Mouse (Mus musculus): ENCODE results near the gene Mas1. TPM values are rescaled to one million over a fixed set of nuclear protein-coding genes. Genes with fewer than 3 reads are reported as not detected.
"Not testable (repeated sequence)": the region's sequence is repeated elsewhere in the genome, so short reads cannot be mapped to it uniquely, and the experiment has no call there.

Mas1 gene
- polyA plus RNA-seq, 1 experiment from 2014 or later, result 0.28 TPM

DNA sequence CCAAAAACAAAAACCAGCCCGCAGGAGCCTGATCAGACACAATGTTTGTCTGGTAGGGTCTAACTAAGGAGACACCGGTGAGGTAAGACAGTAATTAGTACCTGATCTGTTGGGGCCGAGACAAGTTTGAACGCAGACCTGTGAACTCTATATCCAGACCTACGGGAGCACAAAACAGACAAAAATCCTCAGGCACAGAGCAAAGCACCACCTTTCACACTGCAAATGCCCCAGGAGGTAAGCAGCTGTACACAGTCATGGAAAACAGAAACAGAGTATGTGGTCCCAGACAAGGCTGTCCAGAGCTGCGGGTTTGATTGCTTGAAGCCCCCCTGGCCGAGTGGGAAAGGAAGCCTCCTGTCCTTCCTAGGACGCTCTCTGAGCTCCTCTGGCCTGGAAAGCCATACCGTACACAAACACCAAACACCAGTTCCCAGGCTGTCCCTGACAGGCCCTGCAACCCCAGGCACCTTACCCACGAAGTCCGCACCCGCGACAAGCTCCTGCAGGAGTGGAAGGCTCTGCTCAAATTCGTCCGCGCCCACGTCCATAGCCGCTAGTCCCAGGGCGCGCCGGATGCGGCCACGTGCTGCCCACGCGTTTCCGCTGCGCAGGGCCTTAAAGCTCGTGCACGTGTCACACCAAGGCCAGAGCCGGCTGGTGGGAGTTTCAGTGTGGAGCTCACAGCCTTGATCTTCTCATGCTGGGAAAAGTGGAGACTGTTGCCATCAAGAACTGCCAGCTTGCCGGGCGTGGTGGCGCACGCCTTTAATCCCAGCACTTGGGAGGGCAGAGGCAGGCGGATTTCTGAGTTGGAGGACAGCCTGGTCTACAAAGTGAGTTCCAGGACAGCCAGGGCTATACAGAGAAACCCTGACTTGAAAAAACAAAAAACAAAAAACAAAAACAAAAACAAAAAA is 41.7 kb upstream of the Mas1 start, which contains the start of gene Pnldc1:
TSS of gene Pnldc1 (minus strand) at position 870 of the 920 bp plus-strand sequence.
- Histone ChIP-seq H3K9ac (replicated peaks) (no peak within 1 kb of the TSS), H3K4me3 (ENCODE audit: low read depth, low read length) (no peak within 1 kb of the TSS), H3K27ac (ENCODE audit: low read depth) (no peak within 1 kb of the TSS), H3K9me3 (ENCODE audit: low read length) (no peaks in the 10 kb centered on the region), H3K4me2 (ENCODE audit: low read depth, low read length) (no peak within 1 kb of the TSS), H3K36me3 (replicated peaks; ENCODE audit: insufficient read depth, low read length) (peaks cover 42% of the 10 kb centered on the region), H3K4me1 (ENCODE audit: insufficient read depth) (no peaks in the 10 kb centered on the region), H3K27me3 (ENCODE audit: insufficient read depth, low read length) (no peaks in the 10 kb centered on the region)
- TF ChIP-seq CTCF (IDR thresholded peaks at IDR 0.05; ENCODE audit: low read depth) (no peak), EP300 (IDR thresholded peaks at IDR 0.05; ENCODE audit: low read depth) (no peak)
- DNase-seq (no peak), ATAC-seq (no peak)
- 85% methylated on average over 35 of the region's 35 CpGs for WGBS (ENCODE audit: insufficient replicate concordance)

DNA sequence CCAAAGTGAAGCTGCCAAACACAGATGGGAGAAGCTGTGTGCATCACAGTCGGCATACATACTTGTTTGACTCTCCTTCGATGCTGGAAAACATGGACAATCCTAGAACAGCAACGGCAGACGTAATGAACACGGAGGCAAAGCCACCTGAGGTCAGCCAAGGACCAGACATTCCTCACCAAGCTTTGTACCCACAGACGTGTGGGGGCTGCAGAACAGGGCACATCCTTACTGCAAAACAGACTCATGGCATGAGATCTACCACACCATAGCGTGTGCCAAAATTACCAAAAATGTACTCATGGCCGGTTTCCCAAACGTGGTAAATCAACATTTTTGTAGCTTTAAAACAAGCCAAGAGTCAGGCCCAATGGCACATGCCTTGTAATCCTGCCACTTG is 38.5 kb upstream of the Mas1 start:
- Histone ChIP-seq H3K9me3 (ENCODE audit: low read length) (no peaks in the 10 kb centered on the region), H3K4me3 (ENCODE audit: low read depth, low read length) (no peak overlapping the region)

DNA sequence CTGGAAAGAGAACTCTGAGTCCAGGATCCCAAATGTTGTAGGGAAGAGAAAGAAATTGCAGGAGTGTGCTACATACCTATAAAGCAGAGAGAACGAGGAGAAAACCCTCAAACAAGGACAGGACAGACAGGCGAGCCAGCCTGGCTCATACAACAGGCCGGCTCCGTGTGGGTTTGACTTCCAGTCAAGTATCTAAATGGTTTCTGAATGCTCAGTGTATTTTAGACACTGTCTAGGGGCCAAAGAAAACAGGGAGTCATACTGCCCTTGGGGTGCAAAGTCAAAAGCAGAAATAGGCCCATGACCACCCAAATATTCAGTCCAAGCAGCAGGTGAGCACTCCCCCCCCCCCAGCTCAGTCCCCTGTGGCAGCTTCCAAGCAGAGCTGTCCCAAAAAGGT is 37.9 kb upstream of the Mas1 start:
- no peaks in the 10 kb centered on the region for H3K4me1 ChIP-seq (ENCODE audit: insufficient read depth)
- 82% methylated on average over 4 of the region's 4 CpGs for WGBS (ENCODE audit: insufficient replicate concordance)
- no peaks in the 10 kb centered on the region for H3K27me3 ChIP-seq (ENCODE audit: insufficient read depth, low read length)
- ATAC-seq, result no peak
- no peak for DNase-seq
- H3K4me2 ChIP-seq (ENCODE audit: low read depth, low read length), result no peak overlapping the region
- H3K4me3 ChIP-seq (ENCODE audit: low read depth, low read length), result no peak overlapping the region
- TF ChIP-seq EP300 (IDR thresholded peaks at IDR 0.05; ENCODE audit: low read depth) (no peak), CTCF (IDR thresholded peaks at IDR 0.05; ENCODE audit: low read depth) (no peak)
- H3K36me3 ChIP-seq (replicated peaks; ENCODE audit: insufficient read depth, low read length), result peaks cover 22% of the 10 kb centered on the region
- H3K9me3 ChIP-seq (ENCODE audit: low read length), result no peaks in the 10 kb centered on the region
- no peak overlapping the region for H3K27ac ChIP-seq (ENCODE audit: low read depth)
- no peak overlapping the region for H3K9ac ChIP-seq (replicated peaks)

More for the DNA sequence above, 38.5 kb upstream of the Mas1 start:
- 88% methylated on average over 9 of the region's 9 CpGs for WGBS (ENCODE audit: insufficient replicate concordance)
- H3K9ac ChIP-seq (replicated peaks), result no peak overlapping the region
- H3K27ac ChIP-seq (ENCODE audit: low read depth), result no peak overlapping the region
- no peak overlapping the region for H3K4me2 ChIP-seq (ENCODE audit: low read depth, low read length)
- H3K27me3 ChIP-seq (ENCODE audit: insufficient read depth, low read length), result no peaks in the 10 kb centered on the region
- TF ChIP-seq EP300 (IDR thresholded peaks at IDR 0.05; ENCODE audit: low read depth) (no peak), CTCF (IDR thresholded peaks at IDR 0.05; ENCODE audit: low read depth) (no peak)
- DNase-seq (no peak), ATAC-seq (no peak)
- no peaks in the 10 kb centered on the region for H3K4me1 ChIP-seq (ENCODE audit: insufficient read depth)
- H3K36me3 ChIP-seq (replicated peaks; ENCODE audit: insufficient read depth, low read length), result peaks cover 26% of the 10 kb centered on the region

DNA sequence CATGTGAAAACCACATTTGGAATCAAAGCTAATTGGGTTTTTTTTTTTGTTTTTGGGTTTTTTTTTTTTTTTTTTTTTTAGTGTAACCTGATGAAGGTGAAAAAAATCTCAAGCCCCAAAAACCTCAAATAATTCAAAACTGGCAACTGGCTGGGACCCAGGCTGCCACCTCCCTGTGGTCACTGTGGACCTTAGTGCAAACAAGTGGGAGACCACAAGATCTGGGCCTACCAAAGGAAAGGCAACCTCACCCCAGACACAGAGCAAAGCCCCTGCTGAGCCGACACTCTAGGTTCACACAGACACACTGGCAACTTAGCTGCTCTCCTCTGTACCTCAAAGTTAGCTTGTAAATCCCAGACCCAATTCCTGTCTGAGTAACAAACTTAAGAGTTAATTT is 36.4 kb upstream of the Mas1 start:
- no peak for TF ChIP-seq CTCF (IDR thresholded peaks at IDR 0.05; ENCODE audit: low read depth)
- TF ChIP-seq EP300 (IDR thresholded peaks at IDR 0.05; ENCODE audit: low read depth), result no peak
- DNase-seq (no peak), ATAC-seq (no peak)
- Histone ChIP-seq H3K4me3 (ENCODE audit: low read depth, low read length) (no peak overlapping the region), H3K27me3 (ENCODE audit: insufficient read depth, low read length) (no peaks in the 10 kb centered on the region), H3K36me3 (replicated peaks; ENCODE audit: insufficient read depth, low read length) (peaks cover 15% of the 10 kb centered on the region; the same call in 1 of the 2 replicates), H3K4me2 (ENCODE audit: low read depth, low read length) (no peak overlapping the region), H3K9me3 (ENCODE audit: low read length) (no peaks in the 10 kb centered on the region), H3K27ac (ENCODE audit: low read depth) (no peak overlapping the region), H3K9ac (replicated peaks) (no peak overlapping the region), H3K4me1 (ENCODE audit: insufficient read depth) (no peaks in the 10 kb centered on the region)
- 82% methylated on average over 1 of the region's 1 CpGs for WGBS (ENCODE audit: insufficient replicate concordance)

DNA sequence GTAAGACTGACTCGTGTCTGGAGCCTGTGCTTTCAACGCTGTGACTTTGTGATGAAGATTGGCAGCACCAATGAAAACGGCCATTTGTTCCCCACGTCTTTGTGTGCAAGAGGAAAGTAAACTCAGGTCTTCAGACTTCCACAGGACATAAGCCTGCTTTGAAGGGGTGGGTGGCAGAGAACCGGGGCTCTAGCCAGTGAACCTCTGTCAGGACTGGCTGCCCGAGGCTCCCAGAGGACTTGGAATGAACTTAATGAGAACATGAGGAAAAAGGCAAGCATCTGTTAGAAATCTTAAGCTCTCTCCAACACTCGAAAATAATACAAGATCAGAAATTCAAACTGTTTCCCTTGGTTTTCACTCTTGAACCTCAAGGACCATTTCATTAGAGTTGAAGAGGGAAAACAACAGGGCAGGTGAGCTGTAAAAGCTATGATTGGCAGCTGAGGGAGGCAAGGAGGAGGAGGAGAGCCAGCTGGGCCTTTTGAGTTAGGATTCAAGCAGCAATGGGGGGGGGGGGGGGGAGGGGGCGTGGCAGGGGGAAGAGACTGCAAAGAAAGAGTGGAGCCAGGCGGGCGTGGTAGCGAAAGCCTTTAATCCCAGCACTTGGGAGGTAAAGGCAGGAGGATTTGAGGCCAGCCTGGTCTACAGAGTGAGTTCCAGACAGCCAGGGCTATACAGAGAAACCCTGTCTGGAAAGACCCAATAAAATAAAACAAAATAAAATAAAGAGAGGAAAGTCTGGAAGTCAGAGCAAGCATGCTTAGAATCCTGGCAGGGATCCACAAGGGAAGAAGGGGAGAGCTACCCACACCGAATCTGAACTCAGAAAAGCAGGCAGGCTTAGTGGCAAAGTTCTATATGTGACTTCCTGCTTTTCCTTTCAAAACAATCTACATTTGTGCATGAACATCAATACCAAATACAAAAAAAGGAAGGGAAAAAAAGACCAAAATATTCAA is 35.7 kb upstream of the Mas1 start:
- ATAC-seq, result no peak

DNA sequence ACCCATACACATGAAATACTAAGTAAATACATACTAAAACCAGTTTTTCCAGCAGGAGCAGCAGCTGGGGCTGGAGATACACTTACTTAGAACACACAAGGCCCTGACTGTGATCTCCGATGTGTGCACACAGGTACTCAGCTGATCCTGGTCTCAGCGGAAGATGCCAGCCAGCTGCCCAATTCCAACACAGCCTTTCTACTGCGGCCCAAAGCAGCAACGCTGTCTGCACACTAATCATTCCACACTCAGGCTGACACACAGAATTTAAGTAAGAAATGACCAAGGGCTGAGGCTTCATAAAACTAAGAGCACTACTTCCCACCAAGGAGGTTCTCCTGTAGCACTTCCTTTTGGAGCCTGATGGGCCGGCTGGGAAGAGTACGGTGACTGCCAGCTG is 34.3 kb upstream of the Mas1 start:
- H3K9ac ChIP-seq (replicated peaks), result no peak overlapping the region
- H3K4me3 ChIP-seq (ENCODE audit: low read depth, low read length), result no peak overlapping the region
- H3K9me3 ChIP-seq (ENCODE audit: low read length), result no peaks in the 10 kb centered on the region
- ATAC-seq (no peak), DNase-seq (no peak)
- peaks cover 15% of the 10 kb centered on the region; the same call in 1 of the 2 replicates for H3K36me3 ChIP-seq (replicated peaks; ENCODE audit: insufficient read depth, low read length)
- 94% methylated on average over 6 of the region's 6 CpGs for WGBS (ENCODE audit: insufficient replicate concordance)
- no peak overlapping the region for H3K27ac ChIP-seq (ENCODE audit: low read depth)
- TF ChIP-seq EP300 (IDR thresholded peaks at IDR 0.05; ENCODE audit: low read depth) (no peak), CTCF (IDR thresholded peaks at IDR 0.05; ENCODE audit: low read depth) (no peak)
- no peak overlapping the region for H3K4me2 ChIP-seq (ENCODE audit: low read depth, low read length)
- H3K27me3 ChIP-seq (ENCODE audit: insufficient read depth, low read length), result no peaks in the 10 kb centered on the region
- no peaks in the 10 kb centered on the region for H3K4me1 ChIP-seq (ENCODE audit: insufficient read depth)

More for the DNA sequence above, 35.7 kb upstream of the Mas1 start:
- H3K4me1 ChIP-seq (ENCODE audit: insufficient read depth), result no peaks in the 10 kb centered on the region
- no peaks in the 10 kb centered on the region for H3K9me3 ChIP-seq (ENCODE audit: low read length)
- H3K27me3 ChIP-seq (ENCODE audit: insufficient read depth, low read length), result no peaks in the 10 kb centered on the region
- H3K4me3 ChIP-seq (ENCODE audit: low read depth, low read length), result no peak overlapping the region
- DNase-seq, result no peak
- no peak overlapping the region for H3K9ac ChIP-seq (replicated peaks)
- no peak overlapping the region for H3K4me2 ChIP-seq (ENCODE audit: low read depth, low read length)
- WGBS (ENCODE audit: insufficient replicate concordance), result 73% methylated on average over 11 of the region's 12 CpGs
- H3K36me3 ChIP-seq (replicated peaks; ENCODE audit: insufficient read depth, low read length), result peaks cover 15% of the 10 kb centered on the region; the same call in 1 of the 2 replicates
- H3K27ac ChIP-seq (ENCODE audit: low read depth), result no peak overlapping the region
- TF ChIP-seq CTCF (IDR thresholded peaks at IDR 0.05; ENCODE audit: low read depth) (no peak), EP300 (IDR thresholded peaks at IDR 0.05; ENCODE audit: low read depth) (no peak)

DNA sequence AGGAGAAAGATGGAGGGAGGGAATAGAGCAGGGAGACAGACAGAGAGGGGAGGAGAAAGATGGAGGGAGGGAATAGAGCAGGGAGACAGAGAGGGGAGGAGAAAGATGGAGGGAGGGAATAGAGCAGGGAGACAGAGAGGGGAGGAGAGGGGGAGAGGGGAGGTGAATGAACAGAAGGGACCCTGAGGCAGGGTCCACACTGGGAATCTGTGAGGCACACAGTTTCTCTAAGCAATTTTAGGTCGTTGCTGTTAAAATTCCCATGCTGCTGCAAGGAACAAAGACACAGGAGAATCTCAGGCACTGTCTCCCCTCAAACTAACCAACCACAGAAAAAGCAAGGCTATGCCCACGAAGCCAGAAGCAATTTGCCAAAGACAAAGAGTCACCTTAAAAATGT is 30.7 kb upstream of the Mas1 start:
- H3K36me3 ChIP-seq (replicated peaks; ENCODE audit: insufficient read depth, low read length), result peaks cover 19% of the 10 kb centered on the region
- H3K27ac ChIP-seq (ENCODE audit: low read depth); H3K27me3 ChIP-seq (ENCODE audit: insufficient read depth, low read length); H3K9ac ChIP-seq (replicated peaks); H3K9me3 ChIP-seq (ENCODE audit: low read length); ATAC-seq; H3K4me2 ChIP-seq (ENCODE audit: low read depth, low read length); DNase-seq; H3K4me3 ChIP-seq (ENCODE audit: low read depth, low read length); H3K4me1 ChIP-seq (ENCODE audit: insufficient read depth): not testable (repeated sequence)
- 52% methylated on average over 2 of the region's 2 CpGs for WGBS (ENCODE audit: insufficient replicate concordance)

All from liver, postnatal 0 days (tissue).